Mouse (Mus musculus): ENCODE results near the gene Slc39a3. TPM values are rescaled to one million over a fixed set of nuclear protein-coding genes. Genes with fewer than 3 reads are reported as not detected.

Slc39a3 gene
- total and polyA plus RNA-seq, 3 experiments, result 15.6 to 19.5 TPM; not detected in 1

- no peak for DNase-seq (ENCODE audit: low read depth, low spot score)
- Histone ChIP-seq H3K4me3 (ENCODE audit: control insufficient read depth in 1 of 2, insufficient read depth in 1 of 2, low read depth in 2 of 2, low read length in 2 of 2) (no peak overlapping the region), H3K9me3 (replicated peaks; ENCODE audit: insufficient read depth, low read length) (no peaks in the 10 kb centered on the region), H3K36me3 (ENCODE audit: control insufficient read depth in 1 of 2, insufficient read depth in 2 of 2, low read length in 2 of 2) (peaks cover 0 to 2% of the 10 kb centered on the region in 2 experiments; a peak in 1 of 4 replicates), H3K9ac (ENCODE audit: control insufficient read depth, low read depth, low read length, poor library complexity, severe bottlenecking) (no peak overlapping the region), H3K27ac (ENCODE audit: control insufficient read depth, low read depth, low read length) (no peak overlapping the region), H3K79me2 (ENCODE audit: control insufficient read depth, insufficient read depth, low read length, poor library complexity) (no peaks in the 10 kb centered on the region), H3K27me3 (ENCODE audit: control insufficient read depth in 1 of 2, insufficient read depth in 2 of 2, low read length in 2 of 2) (no peaks in the 10 kb centered on the region), H3K4me1 (ENCODE audit: control insufficient read depth in 1 of 2, insufficient read depth in 2 of 2, low read length in 2 of 2) (no peaks in the 10 kb centered on the region)
- TF ChIP-seq MYC (IDR thresholded peaks at IDR 0.05; ENCODE audit: low read depth, low read length) (no peak), TBP (IDR thresholded peaks at IDR 0.05; ENCODE audit: low read depth, low read length) (no peak), POLR2A (IDR thresholded peaks at IDR 0.05; ENCODE audit: control insufficient read depth in 1 of 2, insufficient read depth in 1 of 2, low read depth in 1 of 2, low read length in 2 of 2, poor library complexity in 1 of 2) (no peak), GABPA (IDR thresholded peaks at IDR 0.05; ENCODE audit: low read depth, low read length) (no peak), MXI1 (IDR thresholded peaks at IDR 0.05; ENCODE audit: low read depth, low read length) (no peak), HCFC1 (IDR thresholded peaks at IDR 0.05; ENCODE audit: low read depth, low read length) (no peak), EP300 (IDR thresholded peaks at IDR 0.05; ENCODE audit: low read depth in 1 of 2, low read length in 2 of 2) (no peak), NRF1 (IDR thresholded peaks at IDR 0.05; ENCODE audit: insufficient read depth, low read depth, low read length, poor library complexity, severe bottlenecking) (no peak), TCF12 (IDR thresholded peaks at IDR 0.05; ENCODE audit: low read depth, low read length) (no peak), JUND (IDR thresholded peaks at IDR 0.05; ENCODE audit: low read depth, low read length) (no peak), RCOR1 (IDR thresholded peaks at IDR 0.05; ENCODE audit: low read depth, low read length) (no peak), MAFK (IDR thresholded peaks at IDR 0.05; ENCODE audit: borderline replicate concordance, low read depth, low read length) (no peak), SMC3 (IDR thresholded peaks at IDR 0.05; ENCODE audit: low read depth, low read length) (no peak), RAD21 (IDR thresholded peaks at IDR 0.05; ENCODE audit: low read depth, low read length) (no peak), GATA1 (IDR thresholded peaks at IDR 0.05; ENCODE audit: low read depth, low read length) (no peak)
Observed at GRCm38 (mm10) chr10:81006005-81006677, 31.1 kb downstream of the Slc39a3 start.

GRCm38 (mm10) chr10:81001161-81001560 is 36.1 kb downstream of the Slc39a3 start:
- Histone ChIP-seq H3K9me3 (replicated peaks; ENCODE audit: insufficient read depth, low read length) (no peaks in the 10 kb centered on the region), H3K4me3 (ENCODE audit: control insufficient read depth in 1 of 2, insufficient read depth in 1 of 2, low read depth in 2 of 2, low read length in 2 of 2) (no peak overlapping the region), H3K79me2 (ENCODE audit: control insufficient read depth, insufficient read depth, low read length, poor library complexity) (no peaks in the 10 kb centered on the region), H3K27me3 (ENCODE audit: control insufficient read depth in 1 of 2, insufficient read depth in 2 of 2, low read length in 2 of 2) (no peaks in the 10 kb centered on the region), H3K36me3 (ENCODE audit: control insufficient read depth in 1 of 2, insufficient read depth in 2 of 2, low read length in 2 of 2) (peaks cover 0 to 5% of the 10 kb centered on the region in 2 experiments; a peak in 2 of 4 replicates), H3K9ac (ENCODE audit: control insufficient read depth, low read depth, low read length, poor library complexity, severe bottlenecking) (no peak overlapping the region), H3K4me1 (ENCODE audit: control insufficient read depth in 1 of 2, insufficient read depth in 2 of 2, low read length in 2 of 2) (peaks cover 5 to 8% of the 10 kb centered on the region in 2 experiments; a peak in 3 of 4 replicates), H3K27ac (ENCODE audit: control insufficient read depth, low read depth, low read length) (no peak overlapping the region)
- DNase-seq (ENCODE audit: low read depth, low spot score), result no peak
- TF ChIP-seq ZMIZ1 (IDR thresholded peaks at IDR 0.05; ENCODE audit: low read depth, low read length) (no peak), CHD1 (IDR thresholded peaks at IDR 0.05; ENCODE audit: low read depth, low read length) (no peak), ZC3H11A (IDR thresholded peaks at IDR 0.05; ENCODE audit: low read depth, low read length) (no peak), CHD2 (IDR thresholded peaks at IDR 0.05; ENCODE audit: low read length) (no peak), UBTF (IDR thresholded peaks at IDR 0.05; ENCODE audit: borderline replicate concordance, insufficient read depth, low read depth, low read length) (no peak), SIN3A (IDR thresholded peaks at IDR 0.05; ENCODE audit: low read length) (no peak), MAX (IDR thresholded peaks at IDR 0.05; ENCODE audit: low read length) (no peak), GABPA (IDR thresholded peaks at IDR 0.05; ENCODE audit: low read depth, low read length) (no peak), TAL1 (IDR thresholded peaks at IDR 0.05; ENCODE audit: low read length) (no peak), POLR2AphosphoS2 (IDR thresholded peaks at IDR 0.05; ENCODE audit: low read length) (no peak), MXI1 (IDR thresholded peaks at IDR 0.05; ENCODE audit: low read depth, low read length) (no peak), KAT2A (conservative IDR thresholded peaks at IDR 0.05; ENCODE audit: low read depth, low read length) (no peak), CTCF (IDR thresholded peaks at IDR 0.05 in 2 of 3, conservative IDR thresholded peaks at IDR 0.05 in 1 of 3; ENCODE audit: control insufficient read depth in 1 of 3, insufficient read depth in 1 of 3, low read depth in 2 of 3, low read length in 3 of 3, poor library complexity in 1 of 3, severe bottlenecking in 1 of 3) (no peak), SMC3 (IDR thresholded peaks at IDR 0.05; ENCODE audit: low read depth, low read length) (no peak)
